In genomic region chr10:128802956-128803355, GRCm38 (mm10) we compare ENCODE assay signal across 8 mouse cellular contexts. TPM values are rescaled to one million over a fixed set of nuclear protein-coding genes. Genes with fewer than 3 reads are reported as not detected.
DNase-seq lines count a peak whose midpoint lies in the region; ATAC-seq and TF ChIP-seq lines count a peak whose summit lies in the region.

No protein-coding gene starts in this region.

- no peaks in the 10 kb centered on the region for H3K9me3 ChIP-seq in forebrain, embryonic 11.5 days (ENCODE audit: control insufficient read depth, low read length)
- no peaks in the 10 kb centered on the region for H3K9me3 ChIP-seq in intestine, postnatal 0 days (ENCODE audit: control insufficient read depth)
- no peaks in the 10 kb centered on the region for H3K9me3 ChIP-seq in neural tube, embryonic 12.5 days

- no peaks in the 10 kb centered on the region for H3K27me3 ChIP-seq in forebrain, embryonic 11.5 days (ENCODE audit: control insufficient read depth, insufficient read depth, low read length)
- H3K27me3 ChIP-seq in intestine, postnatal 0 days (replicated peaks; ENCODE audit: control insufficient read depth, insufficient read depth, low read length), result no peaks in the 10 kb centered on the region
- no peaks in the 10 kb centered on the region for H3K27me3 ChIP-seq in neural tube, embryonic 12.5 days (replicated peaks)

- TF ChIP-seq CTCF in layer of hippocampus, adult 2 months (conservative IDR thresholded peaks at IDR 0.05), result no peak
- no peak for TF ChIP-seq CTCF in intestine, postnatal 0 days (IDR thresholded peaks at IDR 0.05; ENCODE audit: low read depth)

- H3K4me1 ChIP-seq in forebrain, embryonic 11.5 days (replicated peaks; ENCODE audit: control insufficient read depth, insufficient read depth, low read length), result peaks cover 11% of the 10 kb centered on the region; the same call in 1 of the 2 replicates
- peaks cover 16% of the 10 kb centered on the region; the same call in 1 of the 2 replicates for H3K4me1 ChIP-seq in intestine, postnatal 0 days (replicated peaks; ENCODE audit: control insufficient read depth, insufficient read depth, low read length)
- peaks cover 36% of the 10 kb centered on the region for H3K4me1 ChIP-seq in neural tube, embryonic 12.5 days

- DNase-seq in layer of hippocampus, adult 2 months (ENCODE audit: low spot score in 2 of 2), result no peak
- no peak for DNase-seq in layer of hippocampus, adult 18-20 months (ENCODE audit: low spot score in 2 of 2)
- peak; percentile 58 for DNase-seq in forebrain, embryonic 11.5 days (ENCODE audit: low spot score)

- H3K36me3 ChIP-seq in forebrain, embryonic 11.5 days (ENCODE audit: control insufficient read depth, insufficient read depth, low read length), result no peaks in the 10 kb centered on the region; the same call in 1 of the 2 replicates
- H3K36me3 ChIP-seq in intestine, postnatal 0 days (ENCODE audit: control insufficient read depth, insufficient read depth), result peaks cover 23% of the 10 kb centered on the region
- peaks cover 21% of the 10 kb centered on the region; the same call in 1 of the 2 replicates for H3K36me3 ChIP-seq in neural tube, embryonic 12.5 days

- H3K9ac ChIP-seq in forebrain, embryonic 11.5 days (ENCODE audit: low read length), result peak overlapping the region; percentile 91
- no peak overlapping the region for H3K9ac ChIP-seq in intestine, postnatal 0 days (ENCODE audit: low read depth, low read length)
- H3K9ac ChIP-seq in neural tube, embryonic 12.5 days, result peak overlapping the region; percentile 78

- peak overlapping the region; percentile 65; the same call in 1 of the 2 replicates for H3K4me2 ChIP-seq in forebrain, embryonic 11.5 days (ENCODE audit: low read depth, low read length, severe bottlenecking)
- H3K4me2 ChIP-seq in intestine, postnatal 0 days (replicated peaks; ENCODE audit: low read depth), result peak overlapping the region; percentile 97
- peak overlapping the region; percentile 78 for H3K4me2 ChIP-seq in neural tube, embryonic 12.5 days (replicated peaks)

- WGBS in forebrain, embryonic 11.5 days, result 67% methylated on average over 4 of the region's 4 CpGs
- 76% methylated on average over 4 of the region's 4 CpGs for WGBS in intestine, postnatal 0 days
- 67% methylated on average over 4 of the region's 4 CpGs for WGBS in neural tube, embryonic 12.5 days

- peak overlapping the region; percentile 94 for H3K4me3 ChIP-seq in layer of hippocampus, adult 2 months
- peak overlapping the region; percentile 59; the same call in 1 of the 2 replicates for H3K4me3 ChIP-seq in forebrain, embryonic 11.5 days (ENCODE audit: low read depth, low read length)
- peak overlapping the region; percentile 81 for H3K4me3 ChIP-seq in intestine, postnatal 0 days (ENCODE audit: low read depth, low read length)
- peak overlapping the region; percentile 82; the same call in 1 of the 2 replicates for H3K4me3 ChIP-seq in neural tube, embryonic 12.5 days

- ATAC-seq in forebrain, embryonic 11.5 days (replicated peaks; ENCODE audit: low FRiP score), result no peak
- ATAC-seq in intestine, postnatal 0 days, result no peak
- no peak for ATAC-seq in neural tube, embryonic 12.5 days (ENCODE audit: low FRiP score, low read depth)
- no peak for ATAC-seq in frontal cortex, adult (ENCODE audit: low TSS enrichment)
- no peak for ATAC-seq in CD4-positive, CD25-positive, alpha-beta regulatory T cell, adult 4 months
- no peak for ATAC-seq in megakaryocyte-erythroid progenitor cell, adult 5-6 weeks (replicated peaks; ENCODE audit: low FRiP score, low TSS enrichment, poor library complexity, severe bottlenecking)

- H3K27ac ChIP-seq in layer of hippocampus, adult 2 months, result peak overlapping the region; percentile 98; the same call in 1 of the 2 replicates
- no peak overlapping the region for H3K27ac ChIP-seq in forebrain, embryonic 11.5 days (ENCODE audit: low read depth, low read length)
- no peak overlapping the region for H3K27ac ChIP-seq in intestine, postnatal 0 days (ENCODE audit: low read depth, low read length)
- no peak overlapping the region for H3K27ac ChIP-seq in neural tube, embryonic 12.5 days

RNA-seq across cellular contexts. Expression of gene Dnajc14, which starts 0.9 kb away (rescaled TPM):
- total RNA-seq in layer of hippocampus, adult 2 months (2021), result 10 to 100 TPM; 65.5 to 73.3 TPM
- 10 to 100 TPM; 63.8 to 64.8 TPM for total RNA-seq in layer of hippocampus, adult 18-20 months (2021)
- polyA plus RNA-seq in forebrain, embryonic 11.5 days (2014; fragmentation: Nextera tagmentation; extraction: Ambion mirVana), result 38.6 and 38.8 TPM in 2 replicates
- polyA plus RNA-seq in intestine, postnatal 0 days (2015; fragmentation: Nextera tagmentation; extraction: Ambion mirVana), result 28.2 and 31.8 TPM in 2 replicates
- 60.2 and 63.3 TPM in 2 replicates for polyA plus RNA-seq in neural tube, embryonic 12.5 days (2016; fragmentation: Nextera tagmentation; extraction: Ambion mirVana)
- 100 to 1,000 TPM in 1 of 2 experiments, 10 to 100 TPM in 1; 73.0 to 125 TPM for polyA plus RNA-seq in CD4-positive, CD25-positive, alpha-beta regulatory T cell, adult 4 months (2017; shearing (Covaris generic))
- total RNA-seq in megakaryocyte-erythroid progenitor cell, adult 5-6 weeks (2014; fragmentation: Nextera tagmentation), result 18.6 and 21.5 TPM in 2 replicates
- 20.8 and 30.7 TPM in 2 replicates for total RNA-seq in megakaryocyte-erythroid progenitor cell, adult 5-6 weeks (2017)

RNA-seq across cellular contexts. Expression of gene Tmem198b, which starts 1.2 kb away (rescaled TPM):
- total RNA-seq in layer of hippocampus, adult 2 months (2021), result 10 to 100 TPM in 1 of 2 experiments, 1 to 10 TPM in 1; 9.4 to 10.9 TPM
- total RNA-seq in layer of hippocampus, adult 18-20 months (2021), result 1 to 10 TPM; 7.9 to 8.1 TPM
- 22.7 and 24.2 TPM in 2 replicates for polyA plus RNA-seq in forebrain, embryonic 11.5 days (2014; fragmentation: Nextera tagmentation; extraction: Ambion mirVana)
- polyA plus RNA-seq in intestine, postnatal 0 days (2015; fragmentation: Nextera tagmentation; extraction: Ambion mirVana), result 5.1 and 5.7 TPM in 2 replicates
- polyA plus RNA-seq in neural tube, embryonic 12.5 days (2016; fragmentation: Nextera tagmentation; extraction: Ambion mirVana), result 18.7 and 19.7 TPM in 2 replicates
- polyA plus RNA-seq in CD4-positive, CD25-positive, alpha-beta regulatory T cell, adult 4 months (2017; shearing (Covaris generic)), result 1 to 10 TPM; 2.9 to 9.2 TPM
- total RNA-seq in megakaryocyte-erythroid progenitor cell, adult 5-6 weeks (2014; fragmentation: Nextera tagmentation), result 4.6 and 6.9 TPM in 2 replicates
- total RNA-seq in megakaryocyte-erythroid progenitor cell, adult 5-6 weeks (2017), result 1.5 and 2.8 TPM in 2 replicates

RNA-seq across cellular contexts. Expression of gene Mmp19, which starts 12.2 kb away (rescaled TPM):
- total RNA-seq in layer of hippocampus, adult 2 months (2021), result under 1 TPM; 0.61 to 0.84 TPM
- under 1 TPM; 0.43 to 0.50 TPM for total RNA-seq in layer of hippocampus, adult 18-20 months (2021)
- polyA plus RNA-seq in forebrain, embryonic 11.5 days (2014; fragmentation: Nextera tagmentation; extraction: Ambion mirVana), result 0.51 and 0.60 TPM in 2 replicates
- polyA plus RNA-seq in intestine, postnatal 0 days (2015; fragmentation: Nextera tagmentation; extraction: Ambion mirVana), result 0.97 and 1.4 TPM in 2 replicates
- polyA plus RNA-seq in neural tube, embryonic 12.5 days (2016; fragmentation: Nextera tagmentation; extraction: Ambion mirVana), result 0.28 and 0.54 TPM in 2 replicates
- polyA plus RNA-seq in CD4-positive, CD25-positive, alpha-beta regulatory T cell, adult 4 months (2017; shearing (Covaris generic)), result under 1 TPM in 1 of 2 experiments, not detected in 1; 0.27 TPM
- total RNA-seq in megakaryocyte-erythroid progenitor cell, adult 5-6 weeks (2014; fragmentation: Nextera tagmentation), result not detected in 2 replicates
- 0.05 and 0.23 TPM in 2 replicates for total RNA-seq in megakaryocyte-erythroid progenitor cell, adult 5-6 weeks (2017)

RNA-seq across cellular contexts. Expression of gene Sarnp, which starts 14.2 kb away (rescaled TPM):
- total RNA-seq in layer of hippocampus, adult 2 months (2021), result 10 to 100 TPM; 39.3 to 42.2 TPM
- 10 to 100 TPM; 37.7 to 38.2 TPM for total RNA-seq in layer of hippocampus, adult 18-20 months (2021)
- 263 and 284 TPM in 2 replicates for polyA plus RNA-seq in forebrain, embryonic 11.5 days (2014; fragmentation: Nextera tagmentation; extraction: Ambion mirVana)
- polyA plus RNA-seq in intestine, postnatal 0 days (2015; fragmentation: Nextera tagmentation; extraction: Ambion mirVana), result 90.3 and 92.1 TPM in 2 replicates
- polyA plus RNA-seq in neural tube, embryonic 12.5 days (2016; fragmentation: Nextera tagmentation; extraction: Ambion mirVana), result 198 and 235 TPM in 2 replicates
- polyA plus RNA-seq in CD4-positive, CD25-positive, alpha-beta regulatory T cell, adult 4 months (2017; shearing (Covaris generic)), result 100 to 1,000 TPM; 199 to 211 TPM
- 166 and 201 TPM in 2 replicates for total RNA-seq in megakaryocyte-erythroid progenitor cell, adult 5-6 weeks (2014; fragmentation: Nextera tagmentation)
- total RNA-seq in megakaryocyte-erythroid progenitor cell, adult 5-6 weeks (2017), result 364 and 369 TPM in 2 replicates

RNA-seq across cellular contexts. Expression of gene Ormdl2, which starts 18.5 kb away (rescaled TPM):
- 1 to 10 TPM; 6.7 to 8.4 TPM for total RNA-seq in layer of hippocampus, adult 2 months (2021)
- 10 to 100 TPM in 1 of 2 experiments, 1 to 10 TPM in 1; 9.3 to 10.4 TPM for total RNA-seq in layer of hippocampus, adult 18-20 months (2021)
- polyA plus RNA-seq in forebrain, embryonic 11.5 days (2014; fragmentation: Nextera tagmentation; extraction: Ambion mirVana), result 70.1 and 73.0 TPM in 2 replicates
- polyA plus RNA-seq in intestine, postnatal 0 days (2015; fragmentation: Nextera tagmentation; extraction: Ambion mirVana), result 70.2 and 70.4 TPM in 2 replicates
- 31.2 and 37.2 TPM in 2 replicates for polyA plus RNA-seq in neural tube, embryonic 12.5 days (2016; fragmentation: Nextera tagmentation; extraction: Ambion mirVana)
- 10 to 100 TPM; 66.1 to 66.4 TPM for polyA plus RNA-seq in CD4-positive, CD25-positive, alpha-beta regulatory T cell, adult 4 months (2017; shearing (Covaris generic))
- 70.3 and 79.9 TPM in 2 replicates for total RNA-seq in megakaryocyte-erythroid progenitor cell, adult 5-6 weeks (2014; fragmentation: Nextera tagmentation)
- total RNA-seq in megakaryocyte-erythroid progenitor cell, adult 5-6 weeks (2017), result 99.3 and 115 TPM in 2 replicates
